Mouse (Mus musculus) spleen, adult 2 months (tissue): ENCODE results near the gene Zfp217.

Source experiments
- CTCF ChIP-seq: fragments of 200-500 bp; IDR thresholded peaks from 2 replicates; pipeline ENCODE4 v1.5.1; 2011; ENCODE audit warnings: mild to moderate bottlenecking, inconsistent platforms; ENCODE audit not compliant: insufficient read depth, insufficient read length, insufficient replicate concordance; ENCODE audit errors: extremely low read depth
- POLR2A ChIP-seq: fragments of 200-500 bp; IDR thresholded peaks from 2 replicates; pipeline ENCODE4 v1.6.1; 2011; ENCODE audit warnings: low read depth, low read length, inconsistent platforms

DNA sequence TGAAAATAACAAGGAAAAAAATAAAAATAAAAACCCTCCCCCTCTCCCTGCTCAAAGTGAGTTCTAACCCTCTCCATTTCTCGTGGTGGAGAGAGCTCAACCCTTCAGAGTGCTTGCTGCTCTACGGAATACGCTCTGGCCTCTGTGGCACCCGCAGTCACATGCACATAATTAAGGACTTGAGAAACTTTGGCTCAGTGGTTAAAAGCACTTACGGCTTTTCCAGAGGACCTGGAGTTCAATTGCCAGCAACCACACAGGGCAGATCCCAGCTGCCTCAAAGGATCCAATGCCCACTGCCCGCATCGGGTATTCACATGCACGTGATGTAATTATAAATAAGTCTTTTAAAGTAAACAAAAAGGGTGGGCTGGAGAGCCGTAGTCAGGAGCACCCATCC, 41.9 kb downstream of the Zfp217 start:
- no peak for TF ChIP-seq CTCF
- TF ChIP-seq POLR2A: no peak
